Mouse (Mus musculus): ENCODE results near the gene Mfap3. TPM values are rescaled to one million over a fixed set of nuclear protein-coding genes. Genes with fewer than 3 reads are reported as not detected.
A peak's percentile ranks its signal among the peaks of the same experiment; 100 is the strongest.

The Mfap3 gene
- polyA plus RNA-seq, 1 experiment from 2014 or later: 57.6 TPM

GRCm38 (mm10) chr11:57506899-57507298 is 11.6 kb upstream of the Mfap3 start:
- 58% methylated on average over 6 of the region's 6 CpGs for WGBS
- H3K4me3 ChIP-seq: no peak overlapping the region
- H3K36me3 ChIP-seq: peaks cover 78% of the 10 kb centered on the region
- no peak overlapping the region for H3K27ac ChIP-seq
- no peak overlapping the region for H3K4me2 ChIP-seq (replicated peaks)
- no peak overlapping the region for H3K9ac ChIP-seq
- H3K27me3 ChIP-seq: no peaks in the 10 kb centered on the region
- no peaks in the 10 kb centered on the region for H3K9me3 ChIP-seq (replicated peaks)
- ATAC-seq (ENCODE audit: low FRiP score): no peak
- no peaks in the 10 kb centered on the region for H3K4me1 ChIP-seq

GRCm38 (mm10) chr11:57515218-57515617 is 3.2 kb upstream of the Mfap3 start:
- Histone ChIP-seq H3K27me3 (no peaks in the 10 kb centered on the region), H3K9me3 (replicated peaks) (no peaks in the 10 kb centered on the region), H3K4me2 (replicated peaks) (no peak overlapping the region), H3K27ac (no peak overlapping the region), H3K4me1 (peaks cover 16% of the 10 kb centered on the region), H3K4me3 (no peak overlapping the region), H3K9ac (no peak overlapping the region), H3K36me3 (peaks cover 29% of the 10 kb centered on the region)
- 91% methylated on average over 5 of the region's 5 CpGs for WGBS
- ATAC-seq (ENCODE audit: low FRiP score): no peak

- WGBS: 74% methylated on average over 5 of the region's 5 CpGs
- ATAC-seq (ENCODE audit: low FRiP score): no peak
- Histone ChIP-seq H3K4me1 (peaks cover 16% of the 10 kb centered on the region), H3K27me3 (no peaks in the 10 kb centered on the region), H3K4me2 (replicated peaks) (peak overlapping the region; percentile 76), H3K27ac (no peak overlapping the region), H3K4me3 (no peak overlapping the region), H3K36me3 (peaks cover 12% of the 10 kb centered on the region), H3K9ac (no peak overlapping the region), H3K9me3 (replicated peaks) (no peaks in the 10 kb centered on the region)
These were observed 1.5 kb upstream of the Mfap3 start for GRCm38 (mm10) chr11:57516946-57517441.

GRCm38 (mm10) chr11:57518751-57519148 is 286 bp downstream of the Mfap3 start:
- Histone ChIP-seq H3K36me3 (no peaks in the 10 kb centered on the region; the same call in 1 of the 2 replicates), H3K9ac (peak overlapping the region; percentile 84), H3K4me2 (replicated peaks) (peak overlapping the region; percentile 76), H3K9me3 (replicated peaks) (no peaks in the 10 kb centered on the region), H3K27me3 (no peaks in the 10 kb centered on the region), H3K4me1 (peaks cover 16% of the 10 kb centered on the region), H3K27ac (peak overlapping the region; percentile 86), H3K4me3 (peak overlapping the region; percentile 89)
- 1% methylated on average over 16 of the region's 16 CpGs for WGBS
- peak; percentile 75 for ATAC-seq (ENCODE audit: low FRiP score)

GRCm38 (mm10) chr11:57519304-57519703 is 840 bp downstream of the Mfap3 start:
- Histone ChIP-seq H3K9me3 (replicated peaks) (no peaks in the 10 kb centered on the region), H3K4me3 (peak overlapping the region; percentile 89), H3K9ac (peak overlapping the region; percentile 84), H3K27ac (no peak overlapping the region), H3K36me3 (no peaks in the 10 kb centered on the region; the same call in 1 of the 2 replicates), H3K4me1 (peaks cover 16% of the 10 kb centered on the region), H3K27me3 (no peaks in the 10 kb centered on the region), H3K4me2 (replicated peaks) (peak overlapping the region; percentile 76)
- ATAC-seq (ENCODE audit: low FRiP score): no peak
- WGBS: 73% methylated on average over 5 of the region's 5 CpGs

- Histone ChIP-seq H3K36me3 (no peaks in the 10 kb centered on the region; the same call in 1 of the 2 replicates), H3K27me3 (no peaks in the 10 kb centered on the region), H3K4me3 (no peak overlapping the region), H3K9me3 (replicated peaks) (no peaks in the 10 kb centered on the region), H3K4me2 (replicated peaks) (no peak overlapping the region), H3K4me1 (peaks cover 14% of the 10 kb centered on the region), H3K9ac (no peak overlapping the region), H3K27ac (no peak overlapping the region)
- 99% methylated on average over 3 of the region's 3 CpGs for WGBS
- ATAC-seq (ENCODE audit: low FRiP score): no peak
These were observed 2.7 kb downstream of the Mfap3 start for GRCm38 (mm10) chr11:57521206-57521605.

GRCm38 (mm10) chr11:57522046-57522445 is 3.6 kb downstream of the Mfap3 start:
- ATAC-seq (ENCODE audit: low FRiP score): no peak
- Histone ChIP-seq H3K9ac (no peak overlapping the region), H3K27ac (no peak overlapping the region), H3K4me3 (no peak overlapping the region), H3K4me1 (peaks cover 11% of the 10 kb centered on the region), H3K36me3 (no peaks in the 10 kb centered on the region; the same call in 1 of the 2 replicates), H3K27me3 (no peaks in the 10 kb centered on the region), H3K4me2 (replicated peaks) (no peak overlapping the region), H3K9me3 (replicated peaks) (no peaks in the 10 kb centered on the region)
- 90% methylated on average over 7 of the region's 7 CpGs for WGBS

- WGBS: 90% methylated on average over 3 of the region's 3 CpGs
- Histone ChIP-seq H3K4me1 (peaks cover 6% of the 10 kb centered on the region; the same call in 1 of the 2 replicates), H3K27me3 (no peaks in the 10 kb centered on the region), H3K27ac (no peak overlapping the region), H3K4me2 (replicated peaks) (no peak overlapping the region), H3K4me3 (no peak overlapping the region), H3K9me3 (replicated peaks) (no peaks in the 10 kb centered on the region), H3K9ac (no peak overlapping the region), H3K36me3 (peaks cover 9% of the 10 kb centered on the region)
- no peak for ATAC-seq (ENCODE audit: low FRiP score)
These were observed 5.0 kb downstream of the Mfap3 start for GRCm38 (mm10) chr11:57523418-57523817.

GRCm38 (mm10) chr11:57524597-57524996 is 6.1 kb downstream of the Mfap3 start:
- Histone ChIP-seq H3K4me1 (no peaks in the 10 kb centered on the region), H3K9me3 (replicated peaks) (no peaks in the 10 kb centered on the region), H3K9ac (no peak overlapping the region), H3K4me2 (replicated peaks) (no peak overlapping the region), H3K27me3 (no peaks in the 10 kb centered on the region), H3K36me3 (peaks cover 16% of the 10 kb centered on the region), H3K27ac (no peak overlapping the region), H3K4me3 (no peak overlapping the region)
- ATAC-seq (ENCODE audit: low FRiP score): no peak

- WGBS: 90% methylated on average over 3 of the region's 3 CpGs
- no peak overlapping the region for H3K4me3 ChIP-seq
- no peak for ATAC-seq (ENCODE audit: low FRiP score)
These were observed 7.4 kb downstream of the Mfap3 start for GRCm38 (mm10) chr11:57525900-57526299.

GRCm38 (mm10) chr11:57527506-57527905 is 9.0 kb downstream of the Mfap3 start:
- ATAC-seq (ENCODE audit: low FRiP score): no peak
- 92% methylated on average over 4 of the region's 4 CpGs for WGBS
- Histone ChIP-seq H3K9me3 (replicated peaks) (no peaks in the 10 kb centered on the region), H3K27me3 (no peaks in the 10 kb centered on the region), H3K4me1 (peaks cover 23% of the 10 kb centered on the region), H3K4me3 (no peak overlapping the region), H3K4me2 (replicated peaks) (no peak overlapping the region), H3K27ac (no peak overlapping the region), H3K36me3 (peaks cover 29% of the 10 kb centered on the region), H3K9ac (no peak overlapping the region)

More at GRCm38 (mm10) chr11:57525900-57526299, 7.4 kb downstream of the Mfap3 start:
- Histone ChIP-seq H3K4me1 (peaks cover 8% of the 10 kb centered on the region; the same call in 1 of the 2 replicates), H3K4me2 (replicated peaks) (no peak overlapping the region), H3K27ac (no peak overlapping the region), H3K9me3 (replicated peaks) (no peaks in the 10 kb centered on the region), H3K27me3 (no peaks in the 10 kb centered on the region), H3K9ac (no peak overlapping the region), H3K36me3 (peaks cover 25% of the 10 kb centered on the region)

GRCm38 (mm10) chr11:57529111-57529510 is 10.6 kb downstream of the Mfap3 start:
- 93% methylated on average over 3 of the region's 3 CpGs for whole genome bisulfite sequencing

GRCm38 (mm10) chr11:57531300-57531950 is 13.0 kb downstream of the Mfap3 start:
- Histone ChIP-seq H3K9ac (no peak overlapping the region), H3K27me3 (no peaks in the 10 kb centered on the region), H3K4me2 (replicated peaks) (no peak overlapping the region; the same call in 1 of the 2 replicates), H3K9me3 (replicated peaks) (no peaks in the 10 kb centered on the region), H3K4me3 (no peak overlapping the region), H3K27ac (peak overlapping the region; percentile 88), H3K36me3 (peaks cover 39% of the 10 kb centered on the region), H3K4me1 (peaks cover 23% of the 10 kb centered on the region)
- 29% methylated on average over 11 of the region's 11 CpGs for WGBS
- peak; percentile 89 for ATAC-seq (ENCODE audit: low FRiP score)

More at GRCm38 (mm10) chr11:57529111-57529510, 10.6 kb downstream of the Mfap3 start:
- Histone ChIP-seq H3K36me3 (peaks cover 39% of the 10 kb centered on the region), H3K4me1 (peaks cover 23% of the 10 kb centered on the region), H3K27ac (no peak overlapping the region), H3K9me3 (replicated peaks) (no peaks in the 10 kb centered on the region), H3K27me3 (no peaks in the 10 kb centered on the region), H3K4me3 (no peak overlapping the region), H3K9ac (no peak overlapping the region), H3K4me2 (replicated peaks) (no peak overlapping the region)
- ATAC-seq (ENCODE audit: low FRiP score): no peak
